Mouse (Mus musculus) left cerebral cortex, adult 9 months (tissue): Measurements from ENCODE around the gene Prox1.

ENCODE experiments used
- DNase-seq, 2 experiments: peaks; one replicate each; pipeline ENCODE4 v3.0.0; 2022; ENCODE audit warnings: low spot score in 2 of 2

Gene Prox1

DNA sequence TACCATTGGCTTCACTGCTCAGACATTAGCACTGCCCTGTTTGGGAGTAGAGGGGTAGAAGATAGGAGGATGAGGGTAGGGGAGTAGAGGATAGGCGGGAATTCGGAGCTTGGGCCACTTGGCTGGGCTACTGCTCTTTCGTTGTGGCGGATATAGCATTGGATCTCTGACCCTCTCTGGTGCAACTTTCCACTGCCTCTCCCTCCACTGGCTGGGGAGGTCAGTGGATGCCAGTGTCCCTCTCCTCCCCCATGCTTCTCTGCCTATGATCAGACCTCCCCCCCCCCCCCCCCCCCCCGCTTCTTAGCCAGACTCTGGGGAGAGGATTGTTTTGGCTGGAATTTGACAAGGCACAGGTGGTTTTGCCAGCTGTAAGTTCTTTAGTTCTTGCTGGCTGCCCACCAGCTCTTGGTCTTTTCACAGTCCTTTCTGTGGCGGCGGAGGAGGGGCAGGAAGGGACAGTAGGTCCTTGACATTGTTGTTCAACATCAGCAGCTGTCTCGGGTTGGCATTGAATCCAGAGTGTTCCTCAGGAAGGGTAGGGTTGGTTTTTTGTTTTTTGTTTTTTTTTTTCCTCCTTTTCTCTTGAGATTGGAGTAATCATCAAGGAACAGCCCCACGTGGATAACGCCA is 90.8 kb downstream of the Prox1 start:
- DNase-seq: no peak

GRCm38 (mm10) chr1:190076601-190077000 is 93.9 kb downstream of the Prox1 start:
- DNase-seq: no peak
